In genomic region chr19:48174717-48175116, GRCm38 (mm10) we compare ENCODE assay signal across 18 mouse cellular contexts. TPM values are rescaled to one million over a fixed set of nuclear protein-coding genes. Genes with fewer than 3 reads are reported as not detected.
A peak's percentile ranks its signal among the peaks of the same experiment; 100 is the strongest.
DNase-seq lines count a peak whose midpoint lies in the region; TF ChIP-seq lines count a peak whose summit lies in the region.
"Had no signal": no experiment of that assay in that cellular context is flagged by ENCODE, and none has a peak within 500 bp of the region (broad histone marks: within the 10 kb centered on the region; RNA-seq: fewer than 3 reads in every experiment).

No protein-coding gene starts in this region.

- WGBS in heart, adult 2 months, result 73% methylated on average over 4 of the region's 4 CpGs

- no peaks in the 10 kb centered on the region for H3K27me3 ChIP-seq in heart, adult 2 months (ENCODE audit: control insufficient read depth, insufficient read depth, low read length)
- H3K27me3 ChIP-seq: embryonic facial prominence, embryonic 13.5 days; heart, embryonic 13.5 days; limb, embryonic 15.5 days; lung, embryonic 15.5 days had no signal

- intact Hi-C loops in heart, adult 2 months (cut with DNase I), result no loop called here
- intact Hi-C loops in heart, postnatal 36 days (cut with DNase I), result no loop called here
- intact Hi-C loops in left cerebral cortex, adult 2 months (cut with DNase I), result loop anchor here (10.0 kb wide), 1 partner anchor 190 kb away; no protein-coding TSS in a partner anchor

- H3K9ac ChIP-seq in heart, adult 2 months (ENCODE audit: low read depth, low read length), result no peak overlapping the region
- H3K9ac ChIP-seq: embryonic facial prominence, embryonic 13.5 days; heart, embryonic 13.5 days; limb, embryonic 15.5 days; lung, embryonic 15.5 days had no signal

- 0 out of 2 replicates have a peak, but pooled peaks have one; percentile 15 for TF ChIP-seq CTCF in heart, adult 2 months (IDR thresholded peaks at IDR 0.05)
- peak; percentile 41 for TF ChIP-seq CTCF in left cerebral cortex, adult 2 months (IDR thresholded peaks at IDR 0.05)

- no peak for TF ChIP-seq EP300 in heart, adult 2 months (IDR thresholded peaks at IDR 0.05; ENCODE audit: insufficient read depth, low read depth, low read length)

- H3K4me3 ChIP-seq in heart, adult 2 months, result no peak overlapping the region
- no peak overlapping the region for H3K4me3 ChIP-seq in left cerebral cortex, adult 2 months
- H3K4me3 ChIP-seq: embryonic facial prominence, embryonic 13.5 days; heart, embryonic 13.5 days; limb, embryonic 15.5 days; lung, embryonic 15.5 days had no signal

- DNase-seq in heart, adult 2 months, result no peak
- no peak for DNase-seq in heart, postnatal 36 days
- no peak for DNase-seq in left cerebral cortex, adult 2 months (ENCODE audit: extremely low spot score in 1 of 2, low spot score in 2 of 2)
- no peak for DNase-seq in left cerebral cortex, adult 9 months (ENCODE audit: low spot score in 2 of 2)
- peak; percentile 13 for DNase-seq in ES-CJ7 (ENCODE audit: low read depth, low spot score)
- DNase-seq in brain, adult 2 months (ENCODE audit: low read depth, low spot score), result peak; percentile 35
- no peak for DNase-seq in adrenal gland, postnatal 36 days
- DNase-seq: adrenal gland, postnatal 10 days; cerebellum, adult 9-11 months; gastrocnemius, postnatal 36 days; thymus, postnatal 4 days had no signal

- no peak for TF ChIP-seq POLR2A in heart, adult 2 months (IDR thresholded peaks at IDR 0.05; ENCODE audit: insufficient read depth, low read depth, low read length)

- no peak overlapping the region for H3K27ac ChIP-seq in heart, adult 2 months
- no peak overlapping the region for H3K27ac ChIP-seq in left cerebral cortex, adult 2 months
- H3K27ac ChIP-seq: embryonic facial prominence, embryonic 13.5 days; heart, embryonic 13.5 days; limb, embryonic 15.5 days; lung, embryonic 15.5 days had no signal

- no peaks in the 10 kb centered on the region for H3K79me2 ChIP-seq in heart, adult 2 months (replicated peaks; ENCODE audit: control insufficient read depth, insufficient read depth, low read length)

- H3K4me1 ChIP-seq in heart, adult 2 months (ENCODE audit: control insufficient read depth, insufficient read depth, low read length), result no peaks in the 10 kb centered on the region
- H3K4me1 ChIP-seq: embryonic facial prominence, embryonic 13.5 days; heart, embryonic 13.5 days; limb, embryonic 15.5 days; lung, embryonic 15.5 days had no signal

- no peaks in the 10 kb centered on the region for H3K36me3 ChIP-seq in heart, adult 2 months (ENCODE audit: control insufficient read depth, insufficient read depth, low read length)
- H3K36me3 ChIP-seq: embryonic facial prominence, embryonic 13.5 days; G1E; heart, embryonic 13.5 days; limb, embryonic 15.5 days; lung, embryonic 15.5 days had no signal

RNA-seq across cellular contexts. Expression of gene Sorcs3, which starts 31.1 kb away (rescaled TPM):
- not detected for total RNA-seq in heart, adult 2 months (2021)
- polyA plus RNA-seq in heart, adult 2 months (2012; rRNA removed), result 0.09 TPM in 1 of 2 replicates, not detected in the other
- total RNA-seq in heart, postnatal 36 days (2021), result not detected
- 10 to 100 TPM; 38.8 to 51.0 TPM for total RNA-seq in left cerebral cortex, adult 2 months (2021)
- total RNA-seq in adrenal gland, postnatal 36 days (2021), result not detected
- total RNA-seq: G1E; gastrocnemius, postnatal 36 days; hematopoietic stem cell, adult 5-6 weeks; megakaryocyte-erythroid progenitor cell, adult 5-6 weeks had no signal
- polyA plus RNA-seq: G1E had no signal

Comparison
In these comparisons a context has a peak if more than half of its experiments do, and no peak if none do; other contexts are left out.
1. DNase-seq: peak in ES-CJ7 (single experiment) and brain, adult 2 months (single experiment); none in heart, adult 2 months (0 of 2), heart, postnatal 36 days (0 of 2), left cerebral cortex, adult 2 months (0 of 2), left cerebral cortex, adult 9 months (0 of 2) and adrenal gland, postnatal 36 days (0 of 2).
2. RNA of gene Sorcs3, which starts 31.1 kb away (total RNA-seq): 38.8 to 51.0 TPM in left cerebral cortex, adult 2 months; not detected in heart, postnatal 36 days, not detected in heart, adult 2 months and not detected in adrenal gland, postnatal 36 days; every median in the first group is over 10 times any median in the second.